Mouse (Mus musculus) heart, adult 9 months (tissue): ENCODE results near the gene Blm.

Source experiments
- DNase-seq, 2 experiments: peaks; one replicate each; pipeline ENCODE4 v3.0.0; 2022; ENCODE audit warnings: low spot score in 2 of 2

The Blm gene

DNA sequence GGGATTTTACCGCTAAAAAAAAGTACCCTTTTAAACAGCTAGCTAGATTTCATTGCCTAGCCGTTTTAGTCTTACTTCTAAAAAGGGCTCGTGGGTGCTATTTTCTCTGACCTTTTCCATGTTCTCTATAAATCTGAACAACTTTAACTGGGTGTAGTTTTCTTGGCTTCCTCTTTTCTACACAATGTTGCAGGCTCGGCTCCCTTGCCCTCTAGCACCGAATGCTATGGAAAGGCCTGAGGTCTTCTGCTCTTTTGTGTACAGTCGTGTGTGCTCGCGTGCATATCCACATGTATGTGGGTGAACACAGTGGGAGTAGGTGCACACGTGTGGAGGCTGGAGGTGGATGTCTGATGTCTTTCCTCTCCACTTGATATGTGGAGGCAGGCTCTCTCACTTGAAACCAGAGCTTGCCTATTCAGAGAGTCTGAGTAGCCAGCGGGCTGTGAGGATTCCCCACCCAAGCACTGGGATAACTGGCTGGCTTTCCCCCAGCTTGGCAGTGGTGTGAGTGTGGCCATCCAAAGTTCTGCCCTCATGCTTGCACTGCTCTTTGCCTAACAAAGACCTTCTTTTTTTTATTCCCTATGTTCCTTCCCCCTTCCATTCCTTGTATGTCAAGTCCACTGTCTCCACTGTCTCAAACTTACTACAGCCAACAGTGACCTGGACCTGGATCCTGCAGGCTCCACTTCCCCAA lies 95.0 kb downstream of the Blm start:
- peak in 1 of 2 experiments; percentile 63 for DNase-seq

DNA sequence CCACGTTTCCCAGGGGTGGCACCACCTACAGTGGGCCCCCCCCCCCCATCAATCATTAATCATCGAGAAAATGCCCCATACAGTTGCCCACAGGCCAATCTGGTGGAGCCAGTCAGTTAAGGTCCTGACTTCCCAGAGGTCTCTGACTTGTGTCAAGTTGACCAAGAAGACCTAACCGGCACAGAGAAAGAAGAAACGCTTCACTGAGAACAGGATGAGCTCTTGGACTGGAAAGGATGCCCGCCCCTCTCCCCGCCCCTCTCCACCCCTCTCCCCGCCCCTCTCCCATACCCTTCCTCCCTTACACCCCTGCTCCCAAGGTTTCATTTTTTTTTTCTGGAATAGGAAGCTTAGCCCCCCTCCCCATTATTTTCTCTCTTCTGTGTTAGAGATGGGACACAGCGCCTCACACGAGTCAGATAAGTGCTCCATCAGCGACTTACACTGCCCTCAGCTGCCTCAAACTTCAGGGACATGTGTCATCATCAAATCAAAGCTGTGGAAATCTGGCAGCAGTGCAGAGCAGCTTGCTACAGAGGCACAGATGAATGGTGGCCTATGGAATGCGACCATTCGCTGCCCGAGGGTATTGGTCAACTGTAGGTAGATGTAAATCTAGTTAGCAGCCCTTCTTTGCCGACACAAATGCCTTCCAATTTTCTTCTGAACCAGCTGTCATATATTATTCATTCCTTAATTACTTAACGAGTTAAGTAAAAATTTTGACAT lies 95.7 kb downstream of the Blm start:
- no peak for DNase-seq

DNA sequence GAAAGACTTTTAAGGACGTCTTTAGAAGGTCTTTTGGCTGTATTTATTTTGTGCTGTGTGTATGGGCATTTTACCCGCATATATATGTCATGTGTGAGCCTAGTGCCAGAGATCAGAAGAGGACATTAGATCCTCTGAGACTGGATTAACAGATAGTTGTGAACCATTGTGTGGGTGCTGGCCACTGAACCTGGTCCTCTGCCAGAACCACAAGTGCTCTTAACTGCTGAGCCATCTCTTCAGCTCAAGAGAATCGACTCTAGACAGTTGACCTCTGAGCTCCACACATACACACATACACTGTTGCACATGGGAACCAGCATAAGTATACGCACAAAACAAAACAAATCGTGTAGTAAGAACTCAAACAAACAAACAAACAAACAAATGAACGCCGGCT lies 98.3 kb downstream of the Blm start:
- no peak for DNase-seq

DNA sequence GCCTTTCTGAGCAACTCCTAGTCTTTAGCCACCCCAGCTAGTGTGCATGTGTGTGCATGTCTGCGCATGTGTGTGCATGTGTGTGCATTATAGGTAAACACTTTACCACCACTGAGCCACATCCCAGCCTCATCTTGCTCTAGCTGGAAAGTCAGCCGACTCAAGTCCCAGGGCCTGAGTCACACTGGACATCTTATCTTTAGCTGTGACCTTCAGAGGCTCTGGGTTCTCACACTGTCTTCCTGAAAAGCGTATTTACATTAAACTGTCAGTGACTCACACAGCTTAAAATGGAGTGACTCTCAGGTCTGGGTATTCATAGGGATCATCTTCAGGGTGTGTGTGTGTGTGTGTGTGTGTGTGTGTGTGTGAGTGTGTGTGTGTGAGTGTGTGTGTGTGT lies 99.3 kb downstream of the Blm start:
- DNase-seq, result no peak

DNA sequence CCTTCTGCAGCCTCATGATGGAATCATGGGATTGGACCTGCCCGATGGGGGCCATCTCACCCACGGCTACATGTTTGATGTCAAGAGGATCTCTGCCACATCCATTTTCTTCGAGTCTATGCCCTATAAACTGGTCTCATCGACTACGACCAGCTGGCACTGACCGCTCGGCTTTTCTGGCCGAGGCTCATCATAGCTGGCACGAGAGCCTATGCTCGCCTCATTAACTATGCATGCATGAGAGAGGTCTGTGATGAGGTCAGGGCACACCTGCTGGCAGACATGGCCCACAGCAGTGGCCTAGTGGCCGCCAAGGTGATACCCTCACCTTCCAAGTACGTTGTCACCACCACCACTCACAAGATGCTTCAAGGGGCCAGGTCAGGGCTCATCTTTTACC lies 105.3 kb downstream of the Blm start:
- DNase-seq, result no peak

DNA sequence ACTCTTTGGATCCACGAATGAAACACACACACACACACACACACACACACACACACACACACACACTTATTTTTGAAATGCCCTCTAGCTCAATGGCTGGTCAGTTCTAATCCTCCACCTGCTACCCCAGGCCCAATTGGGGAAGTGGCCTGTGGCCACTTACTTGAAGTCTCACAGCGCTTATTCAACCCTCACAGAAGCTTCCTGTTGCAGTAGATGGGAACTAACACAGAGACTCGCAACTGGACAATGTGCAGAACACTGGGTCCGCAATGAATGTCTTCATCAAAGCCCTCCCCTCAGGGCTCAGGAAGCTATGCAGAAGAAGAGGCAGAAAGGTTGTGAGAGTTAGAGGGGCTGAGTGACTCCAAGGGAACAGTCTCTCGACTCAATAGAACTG lies 107.2 kb downstream of the Blm start:
- no peak for DNase-seq

DNA sequence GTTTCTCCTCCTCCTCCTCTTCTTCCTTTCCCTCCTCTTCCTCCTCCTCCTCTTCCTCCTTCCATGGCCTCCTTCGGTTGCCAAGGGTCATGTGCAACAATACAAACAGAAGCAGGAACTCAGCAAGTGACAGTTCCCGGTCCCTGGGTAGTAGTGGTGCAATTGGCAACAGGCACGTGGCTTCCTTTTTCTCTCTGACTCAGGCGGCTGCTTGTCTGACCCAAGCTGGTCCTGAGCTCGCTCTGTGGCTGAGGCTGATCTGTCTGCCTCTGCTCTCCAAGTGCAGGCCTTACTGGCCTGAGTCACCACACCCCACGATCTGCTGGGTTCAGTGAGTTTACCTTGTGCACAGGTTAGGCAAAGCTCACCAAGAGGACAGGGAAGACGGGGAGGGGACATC lies 108.6 kb downstream of the Blm start:
- peak in 1 of 2 experiments; percentile 30 for DNase-seq

DNA sequence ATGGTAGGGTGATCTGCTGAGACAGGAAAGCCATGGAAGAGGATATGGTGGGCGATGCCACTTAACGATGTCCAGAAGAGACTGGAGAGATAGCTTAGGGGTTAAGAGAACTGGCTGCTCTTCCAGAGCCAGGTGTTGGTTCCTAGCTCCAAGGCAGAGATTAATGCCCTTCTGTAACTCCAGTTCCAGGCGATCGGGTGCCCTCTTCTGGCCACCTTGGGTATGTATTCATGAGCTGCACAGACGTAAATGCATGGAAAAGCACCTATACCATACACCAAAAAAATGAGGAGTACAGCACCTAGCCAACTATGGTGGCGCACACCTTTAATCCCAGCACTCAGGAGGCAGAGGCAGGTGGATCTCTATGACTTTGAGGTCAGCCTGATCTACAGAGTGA lies 110.2 kb downstream of the Blm start:
- DNase-seq, result no peak

DNA sequence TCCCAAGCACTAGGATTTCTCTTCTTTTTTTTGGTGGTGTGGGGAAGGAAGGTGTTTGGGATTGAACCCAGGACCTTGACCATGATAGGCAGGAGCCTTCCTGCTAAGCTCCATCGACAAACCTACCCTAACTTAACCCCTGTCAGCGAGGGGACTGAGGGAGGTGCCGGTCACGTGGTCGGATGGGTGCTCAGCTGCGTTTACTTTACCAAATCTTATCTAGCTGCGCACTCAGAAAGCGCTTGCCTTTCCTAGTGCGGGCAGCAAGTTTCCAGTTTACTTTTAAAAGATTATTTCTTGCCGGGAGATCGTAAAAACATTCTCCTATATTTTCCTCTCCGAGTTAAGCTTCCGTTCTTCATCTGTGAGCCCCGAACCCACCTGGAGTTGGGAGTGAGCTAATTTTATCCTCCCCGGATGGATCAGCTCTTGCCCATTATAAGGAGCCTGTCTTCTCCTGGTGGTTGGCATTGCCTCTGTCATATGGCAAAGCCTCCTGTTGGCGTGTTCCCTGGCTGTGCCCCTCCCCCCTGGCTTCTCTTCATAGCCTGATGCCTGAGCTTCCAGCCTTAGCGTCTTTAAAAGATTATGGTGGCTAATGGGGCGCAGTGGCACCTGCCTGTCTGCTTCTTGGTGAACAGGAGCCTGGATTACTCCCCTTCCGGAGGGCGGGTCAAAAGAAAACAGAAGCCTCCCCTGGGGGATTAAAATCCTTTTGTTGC lies 112.0 kb downstream of the Blm start:
- peak in 1 of 2 experiments; percentile 58 for DNase-seq

DNA sequence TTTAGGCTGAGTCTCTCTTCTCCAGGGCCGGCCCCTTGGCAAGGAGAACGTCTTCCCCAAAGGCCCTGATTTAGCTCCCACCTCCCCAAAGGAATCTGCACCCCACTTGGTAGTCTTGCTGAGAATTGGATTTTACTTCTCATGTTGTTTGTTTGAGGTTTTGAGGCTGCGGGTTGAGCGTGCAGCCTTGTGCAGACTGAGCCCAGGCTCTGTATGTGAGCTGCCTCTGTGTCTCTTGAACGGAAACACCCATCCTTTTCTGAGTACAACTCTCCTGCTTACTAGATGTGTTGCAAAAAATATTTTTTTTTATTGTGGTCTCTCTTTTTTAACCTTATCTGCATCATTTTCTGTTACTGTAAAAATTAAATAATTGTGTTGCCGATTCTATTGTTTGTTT lies 113.3 kb downstream of the Blm start:
- no peak for DNase-seq

DNA sequence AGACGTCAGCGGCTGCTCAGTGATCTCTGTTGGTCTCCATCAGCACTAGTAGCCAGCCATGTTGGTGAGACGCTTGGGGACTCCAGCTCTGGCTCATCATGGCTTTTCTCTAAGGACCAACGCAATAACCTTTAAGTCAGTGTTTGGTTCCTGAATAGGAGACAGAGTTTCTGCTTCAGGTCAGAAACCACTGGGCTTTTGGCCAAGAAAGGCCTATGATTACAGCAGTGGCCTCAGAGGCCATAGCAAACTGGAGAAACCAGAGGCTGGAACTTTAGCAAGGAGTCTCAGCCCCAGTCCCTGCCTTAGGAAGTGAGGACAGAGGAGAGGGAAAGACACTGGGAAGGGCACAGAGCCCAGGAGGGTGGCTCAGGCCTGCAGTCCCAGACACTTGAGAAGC lies 114.3 kb downstream of the Blm start:
- DNase-seq, result no peak

DNA sequence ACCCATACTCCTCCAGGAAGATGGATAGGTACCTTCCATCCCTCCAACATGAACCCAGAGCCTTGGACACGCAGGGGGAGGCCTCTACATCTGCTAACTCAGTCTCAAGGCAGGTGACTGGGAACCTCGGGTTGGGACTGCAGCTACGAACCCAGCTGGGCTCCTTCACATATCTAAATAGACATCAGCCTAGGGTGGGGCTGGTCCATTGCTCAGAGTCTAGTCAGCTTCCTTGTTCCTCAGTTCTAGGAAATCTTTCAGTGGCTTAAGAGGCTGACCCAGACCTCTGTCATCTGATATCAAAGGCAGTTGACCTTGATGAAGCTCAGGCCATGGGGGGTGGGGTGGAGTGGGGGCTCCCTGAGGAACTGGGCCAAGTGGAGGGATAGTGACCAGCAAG lies 115.6 kb downstream of the Blm start:
- no peak for DNase-seq

DNA sequence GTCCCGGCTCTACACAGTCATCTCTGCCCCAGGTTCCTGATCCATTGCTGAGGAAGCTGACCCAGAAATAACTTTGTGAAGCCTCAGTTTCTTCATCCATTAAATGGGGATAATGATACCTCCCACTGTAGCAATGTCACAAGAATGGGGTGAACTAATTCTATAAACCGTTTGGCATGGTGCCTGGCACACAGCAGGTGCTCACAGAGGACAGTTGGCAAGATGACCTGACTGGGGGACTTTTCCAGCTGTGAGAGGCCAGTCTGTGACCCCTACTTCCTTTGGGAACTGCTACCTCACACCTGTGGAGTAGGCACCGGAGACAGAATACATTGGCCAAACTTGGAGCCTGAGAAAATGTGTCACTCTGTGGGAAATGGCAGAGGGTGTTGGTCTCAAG lies 116.9 kb downstream of the Blm start:
- DNase-seq, result no peak

DNA sequence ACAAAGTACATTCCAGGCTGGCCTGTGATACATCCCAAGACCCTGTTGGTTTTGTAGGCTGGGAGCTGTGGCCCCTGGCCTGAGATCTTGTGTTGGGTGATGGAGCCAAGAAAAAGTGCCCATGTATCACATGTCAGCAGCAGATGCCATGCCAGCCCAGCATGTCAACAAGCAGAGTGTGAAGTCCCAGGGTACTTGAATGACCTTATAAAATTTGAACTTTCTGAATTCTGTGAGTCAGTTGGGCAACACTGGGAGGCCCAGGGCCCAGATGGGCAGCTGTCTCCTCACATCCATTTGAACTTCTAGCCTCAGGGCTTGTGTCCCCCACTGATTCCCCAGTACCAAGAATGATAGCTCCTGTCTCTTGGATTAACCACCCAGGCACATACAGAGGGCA lies 117.3 kb downstream of the Blm start:
- no peak for DNase-seq

DNA sequence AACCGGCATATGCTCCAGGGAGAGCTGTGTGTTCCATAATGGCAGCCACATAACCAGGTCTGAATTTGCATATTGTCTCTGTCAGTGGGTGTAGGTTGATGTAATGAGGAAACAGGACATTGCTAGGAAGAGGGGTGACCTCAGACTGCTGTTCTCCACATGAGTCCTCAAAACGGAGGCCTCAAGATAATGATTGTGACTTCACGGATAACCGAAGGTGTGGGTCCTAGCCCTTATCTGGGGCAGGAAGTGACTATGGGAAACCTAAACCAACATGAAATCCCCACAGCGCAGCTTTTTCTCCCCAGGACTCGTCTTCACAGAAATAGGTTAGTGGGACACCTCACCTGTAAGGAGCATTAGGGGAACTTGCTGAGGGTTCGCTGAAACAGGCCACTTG lies 118.0 kb downstream of the Blm start:
- no peak for DNase-seq

DNA sequence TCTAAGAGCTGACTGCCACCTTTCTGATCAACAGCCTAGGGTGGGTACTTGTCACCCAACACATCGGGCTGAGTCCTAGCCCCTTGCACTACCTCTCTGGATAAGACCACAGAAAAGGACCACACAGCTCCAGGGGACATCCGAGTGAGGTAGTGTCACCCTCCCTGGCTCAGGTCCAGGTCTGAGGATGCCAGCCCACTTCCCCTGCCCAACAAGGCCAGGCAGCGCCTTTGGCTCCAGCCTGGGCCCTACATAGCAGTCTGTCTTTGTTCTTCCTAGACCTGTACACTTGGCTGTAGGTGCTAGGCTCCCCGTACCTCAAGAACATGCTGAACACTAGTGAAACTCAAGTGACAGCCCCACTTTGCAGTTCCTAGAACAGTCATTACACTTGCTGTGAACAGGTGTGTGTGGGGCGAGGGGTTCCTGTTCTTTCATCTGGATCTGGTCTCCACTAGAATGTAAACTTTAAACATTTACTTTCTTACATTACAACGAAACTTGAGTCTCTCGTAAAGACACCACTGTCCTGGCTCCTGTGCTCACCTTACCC lies 120.5 kb downstream of the Blm start:
- no peak for DNase-seq

DNA sequence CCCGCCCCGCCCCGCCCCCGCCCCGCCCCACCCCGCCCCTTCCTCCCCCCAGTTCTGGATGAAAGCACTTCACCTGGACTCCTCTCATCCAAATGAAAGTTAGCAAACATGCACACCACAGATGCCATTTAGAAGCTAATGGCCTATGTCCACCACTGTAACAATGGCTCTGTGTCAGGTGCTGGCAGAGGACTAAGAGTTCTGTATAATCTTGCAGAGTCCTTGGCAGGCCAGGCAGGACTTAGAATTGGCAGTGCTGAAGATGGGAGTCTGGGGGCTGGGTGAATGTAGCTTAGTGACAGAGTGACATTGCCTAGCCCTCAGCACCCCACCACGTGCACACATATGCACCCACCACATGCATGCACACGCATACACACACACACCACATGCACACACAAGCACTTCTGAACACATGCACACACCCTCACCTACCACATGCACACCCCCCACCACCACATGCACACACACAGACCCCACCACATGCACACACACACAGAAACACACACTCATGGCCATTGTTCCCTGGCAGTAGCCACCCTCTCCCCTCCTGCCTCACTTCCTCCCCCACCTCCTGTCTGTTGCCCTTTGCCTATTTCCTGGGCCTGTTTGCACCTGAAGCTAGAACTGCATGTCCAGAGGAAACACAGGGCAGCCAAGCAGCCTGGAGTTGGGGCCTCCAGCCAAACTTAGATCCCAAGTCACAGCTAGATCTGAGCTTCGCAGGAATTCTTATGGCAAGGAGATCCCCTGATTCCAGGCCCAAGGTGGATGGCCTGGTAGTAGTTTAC lies 121.2 kb downstream of the Blm start:
- no peak for DNase-seq

DNA sequence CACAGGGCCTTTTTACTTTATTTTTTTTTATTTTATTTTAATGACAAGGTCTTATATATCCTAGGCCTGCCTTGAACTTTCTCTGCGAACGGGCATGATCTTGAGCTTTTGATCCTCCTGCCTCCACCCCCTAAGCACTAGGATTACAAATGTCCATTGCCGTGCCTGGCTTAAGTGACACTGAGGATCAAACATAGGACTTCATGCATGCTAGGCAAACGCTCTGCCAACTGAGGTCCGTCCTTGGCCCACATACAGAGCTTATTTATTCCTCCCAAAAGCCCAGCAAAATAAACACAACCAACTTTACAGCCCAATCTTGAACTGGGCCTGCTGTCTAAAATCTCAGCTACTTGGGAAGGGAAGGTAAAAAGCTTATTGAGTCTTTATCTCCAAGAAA lies 122.1 kb downstream of the Blm start:
- DNase-seq, result no peak

DNA sequence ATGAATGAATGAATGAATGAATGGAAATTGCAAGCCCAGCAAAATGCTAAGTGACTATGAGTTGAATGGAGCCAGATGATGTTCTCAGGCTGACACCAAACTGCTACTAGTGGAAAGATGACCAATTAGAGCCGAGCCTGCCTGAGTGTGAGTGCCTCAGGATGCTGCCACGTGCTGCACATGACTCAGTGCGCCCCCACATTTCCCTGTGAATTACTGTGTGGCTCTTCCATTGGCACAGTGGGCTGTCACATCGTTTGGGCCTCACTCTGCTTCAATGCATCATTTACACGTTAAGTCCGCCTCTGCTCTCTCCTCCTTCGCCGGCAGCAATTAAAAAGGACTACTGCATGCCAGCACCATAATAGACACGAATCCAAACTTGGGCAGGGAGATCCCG lies 122.6 kb downstream of the Blm start:
- no peak for DNase-seq

DNA sequence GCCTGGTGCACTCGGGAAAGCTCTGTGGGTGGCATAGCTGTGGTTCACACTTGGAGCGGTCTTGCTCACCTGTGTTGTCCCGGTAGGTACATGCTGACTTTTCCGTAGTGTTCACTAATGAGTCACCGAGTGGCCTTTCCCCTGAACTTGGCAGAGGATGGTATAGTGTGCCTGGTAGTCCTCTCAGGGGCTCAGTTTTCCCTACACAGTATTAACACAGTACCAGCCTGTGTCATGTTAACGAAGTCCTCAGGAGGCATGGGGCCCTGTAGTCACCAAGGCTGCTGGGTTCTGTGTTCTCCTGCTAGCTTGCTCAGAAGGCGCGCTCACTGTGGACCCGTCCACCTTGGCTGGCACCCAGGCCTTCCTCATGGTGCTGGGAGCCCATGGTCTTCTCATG lies 124.5 kb downstream of the Blm start:
- DNase-seq, result no peak

DNA sequence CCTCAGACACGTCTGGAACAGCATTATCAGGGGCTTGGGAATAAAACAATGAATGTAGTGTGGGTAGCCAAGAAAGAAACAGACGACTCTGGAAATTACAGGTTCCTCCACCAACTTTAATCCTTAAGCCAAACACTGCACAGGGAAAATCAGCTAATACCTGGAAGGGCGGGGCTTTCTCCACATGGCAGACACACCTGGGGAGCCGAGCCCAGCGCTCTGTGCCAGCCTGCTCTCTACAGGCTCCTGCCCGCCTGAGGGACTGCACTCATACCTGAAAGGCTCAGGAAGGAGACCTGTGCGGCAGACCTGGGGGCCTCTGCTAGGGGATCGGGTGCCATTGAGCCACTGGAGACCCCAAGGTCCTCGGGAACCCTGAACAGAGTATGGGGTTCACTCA lies 127.2 kb downstream of the Blm start:
- no peak for DNase-seq

DNA sequence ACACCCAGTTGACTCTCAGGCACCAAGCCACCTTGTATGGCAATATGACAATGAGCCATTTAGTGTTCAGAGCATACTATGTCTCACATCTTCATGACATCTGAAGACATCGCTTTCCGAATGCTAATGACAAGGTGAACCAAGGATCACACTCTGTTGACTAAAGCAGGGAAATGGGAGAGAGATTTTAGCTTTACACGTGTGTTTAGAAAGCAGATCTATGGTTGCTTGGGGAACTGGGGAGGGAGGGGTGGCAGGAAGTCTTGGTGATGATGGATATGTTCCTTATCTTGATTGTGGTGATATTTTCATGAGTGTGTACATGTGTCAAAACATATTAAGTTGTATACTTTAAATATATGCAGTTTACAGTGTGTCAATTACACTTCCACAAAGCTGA lies 128.7 kb downstream of the Blm start:
- DNase-seq, result no peak
